16 mouse cellular contexts compared by ENCODE assay signal in the genomic region with DNA sequence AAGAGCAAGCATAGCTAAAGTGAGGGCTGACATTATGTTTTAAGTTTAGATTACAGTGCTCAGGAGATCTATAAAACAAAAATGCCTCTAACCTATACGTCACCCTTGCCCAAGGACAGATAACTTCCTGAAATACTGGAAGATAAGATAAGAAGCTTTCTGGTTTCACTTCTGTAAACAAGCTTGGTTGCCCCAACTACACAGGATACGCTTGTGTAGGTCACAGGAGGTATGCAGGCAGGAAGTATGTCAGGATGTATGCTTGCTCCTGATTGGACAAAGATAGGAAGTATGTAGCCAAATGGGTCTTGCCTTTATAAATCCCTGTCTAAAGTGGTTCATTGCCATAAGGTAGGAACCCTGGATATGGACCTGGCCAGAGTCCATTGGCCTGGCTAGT. TPM values are rescaled to one million over a fixed set of nuclear protein-coding genes. Genes with fewer than 3 reads are reported as not detected.
DNase-seq lines count a peak whose midpoint lies in the region; ATAC-seq and TF ChIP-seq lines count a peak whose summit lies in the region.
"Had no signal": no experiment of that assay in that cellular context is flagged by ENCODE, and none has a peak within 500 bp of the region (broad histone marks: within the 10 kb centered on the region; RNA-seq: fewer than 3 reads in every experiment).

No protein-coding gene starts in this region.

- TF ChIP-seq EP300 in lung, postnatal 0 days (IDR thresholded peaks at IDR 0.05) = peak; percentile 98

- no peak for TF ChIP-seq CTCF in lung, postnatal 0 days (IDR thresholded peaks at IDR 0.05)
- no peak for TF ChIP-seq CTCF in lung, adult 2 months (IDR thresholded peaks at IDR 0.05; ENCODE audit: insufficient read depth, low read length)

- H3K4me3 ChIP-seq in lung, postnatal 0 days (ENCODE audit: low read depth, low read length) = no peak overlapping the region
- H3K4me3 ChIP-seq in lung, adult 2 months (replicated peaks; ENCODE audit: extremely low read depth, low read depth, low read length) = no peak overlapping the region
- no peak overlapping the region for H3K4me3 ChIP-seq in liver, embryonic 15.5 days (replicated peaks)
- H3K4me3 ChIP-seq in stomach, embryonic 15.5 days (replicated peaks) = no peak overlapping the region
- H3K4me3 ChIP-seq: embryonic facial prominence, embryonic 13.5 days; forebrain, embryonic 15.5 days had no signal

- no peak overlapping the region for H3K4me2 ChIP-seq in lung, postnatal 0 days (replicated peaks; ENCODE audit: low read depth, low read length)
- no peak overlapping the region for H3K4me2 ChIP-seq in liver, embryonic 15.5 days
- H3K4me2 ChIP-seq in stomach, embryonic 15.5 days = no peak overlapping the region
- H3K4me2 ChIP-seq: embryonic facial prominence, embryonic 13.5 days; forebrain, embryonic 15.5 days had no signal

- no peaks in the 10 kb centered on the region for H3K36me3 ChIP-seq in lung, postnatal 0 days (ENCODE audit: insufficient read depth, low read length)
- no peaks in the 10 kb centered on the region for H3K36me3 ChIP-seq in liver, embryonic 15.5 days (replicated peaks)
- no peaks in the 10 kb centered on the region for H3K36me3 ChIP-seq in stomach, embryonic 15.5 days
- H3K36me3 ChIP-seq: embryonic facial prominence, embryonic 13.5 days; forebrain, embryonic 15.5 days had no signal

- ATAC-seq in lung, postnatal 0 days = peak; percentile 81
- peak; percentile 95 for ATAC-seq in common myeloid progenitor, adult 5-6 weeks (replicated peaks; ENCODE audit: low read depth, poor library complexity, severe bottlenecking)
- ATAC-seq in liver, embryonic 15.5 days (ENCODE audit: insufficient read depth) = 0 out of 2 replicates have a peak, but pooled peaks have one; percentile 49
- peak; percentile 53; the same call in 1 of the 2 replicates for ATAC-seq in stomach, embryonic 15.5 days (ENCODE audit: insufficient read depth, low FRiP score, low read depth)
- ATAC-seq: forebrain, embryonic 15.5 days; Patski had no signal

- peak; percentile 60 for DNase-seq in lung, postnatal 0 days (ENCODE audit: low spot score)
- DNase-seq in lung, adult 2 months = no peak
- no peak for DNase-seq in layer of hippocampus, postnatal 36 days
- no peak for DNase-seq in frontal cortex, postnatal 25 days (ENCODE audit: low spot score in 2 of 2)
- no peak for DNase-seq in left cerebral cortex, adult 11 months (ENCODE audit: low spot score)
- DNase-seq: adrenal gland, postnatal 36 days; cerebellum, adult 8-10 months; kidney, adult 2 months; layer of hippocampus, adult 9-11 months; thymus, postnatal 14 days had no signal

- no peak overlapping the region for H3K9ac ChIP-seq in lung, postnatal 0 days (replicated peaks; ENCODE audit: low read depth)
- H3K9ac ChIP-seq in liver, embryonic 15.5 days = no peak overlapping the region
- no peak overlapping the region for H3K9ac ChIP-seq in stomach, embryonic 15.5 days
- H3K9ac ChIP-seq: embryonic facial prominence, embryonic 13.5 days; forebrain, embryonic 15.5 days had no signal

- no peaks in the 10 kb centered on the region for H3K9me3 ChIP-seq in lung, postnatal 0 days (ENCODE audit: low read length)
- H3K9me3 ChIP-seq in liver, embryonic 15.5 days (replicated peaks) = no peaks in the 10 kb centered on the region
- no peaks in the 10 kb centered on the region for H3K9me3 ChIP-seq in stomach, embryonic 15.5 days
- H3K9me3 ChIP-seq: embryonic facial prominence, embryonic 13.5 days; forebrain, embryonic 15.5 days had no signal

- 23% methylated on average over 2 of the region's 2 CpGs for WGBS in lung, postnatal 0 days
- WGBS in lung, adult 2 months = 22% methylated on average over 2 of the region's 2 CpGs
- WGBS in liver, embryonic 15.5 days (ENCODE audit: insufficient replicate concordance) = 16% methylated on average over 2 of the region's 2 CpGs
- WGBS in stomach, embryonic 15.5 days = 34% methylated on average over 2 of the region's 2 CpGs

- no peaks in the 10 kb centered on the region for H3K27me3 ChIP-seq in lung, postnatal 0 days (replicated peaks; ENCODE audit: insufficient read depth, low read length)
- no peaks in the 10 kb centered on the region for H3K27me3 ChIP-seq in liver, embryonic 15.5 days
- H3K27me3 ChIP-seq in stomach, embryonic 15.5 days (replicated peaks) = no peaks in the 10 kb centered on the region
- H3K27me3 ChIP-seq: embryonic facial prominence, embryonic 13.5 days; forebrain, embryonic 15.5 days; Patski had no signal

- no peaks in the 10 kb centered on the region for H3K4me1 ChIP-seq in lung, postnatal 0 days (ENCODE audit: insufficient read depth, low read depth, low read length)
- peaks cover 3% of the 10 kb centered on the region for H3K4me1 ChIP-seq in lung, adult 2 months (ENCODE audit: control insufficient read depth, insufficient read depth, low read length)
- peaks cover 5% of the 10 kb centered on the region; the same call in 1 of the 2 replicates for H3K4me1 ChIP-seq in liver, embryonic 15.5 days (replicated peaks)
- no peaks in the 10 kb centered on the region for H3K4me1 ChIP-seq in stomach, embryonic 15.5 days
- H3K4me1 ChIP-seq: embryonic facial prominence, embryonic 13.5 days; forebrain, embryonic 15.5 days had no signal

- H3K27ac ChIP-seq in lung, postnatal 0 days (ENCODE audit: low read length) = peak overlapping the region; percentile 57
- H3K27ac ChIP-seq in liver, embryonic 15.5 days (replicated peaks) = no peak overlapping the region
- no peak overlapping the region for H3K27ac ChIP-seq in stomach, embryonic 15.5 days
- H3K27ac ChIP-seq: embryonic facial prominence, embryonic 13.5 days; forebrain, embryonic 15.5 days had no signal

- TF ChIP-seq POLR2A in lung, adult 2 months (IDR thresholded peaks at IDR 0.05; ENCODE audit: borderline replicate concordance, extremely low read depth, low read depth, low read length) = no peak

RNA-seq across cellular contexts. Expression of gene Ocln, which starts 23.4 kb away (rescaled TPM):
- polyA plus RNA-seq in lung, postnatal 0 days (2015; fragmentation: Nextera tagmentation; extraction: Ambion mirVana) = 71.0 and 76.9 TPM in 2 replicates
- 15.0 and 21.3 TPM in 2 replicates for polyA plus RNA-seq in lung, adult 2 months (2012; rRNA removed)
- total RNA-seq in common myeloid progenitor, adult 5-6 weeks (2017) = not detected in 2 replicates
- 10.0 and 10.9 TPM in 2 replicates for polyA plus RNA-seq in liver, embryonic 15.5 days (2015; fragmentation: Nextera tagmentation; extraction: Ambion mirVana)
- 58.9 and 70.3 TPM in 2 replicates for polyA plus RNA-seq in stomach, embryonic 15.5 days (2015; fragmentation: Nextera tagmentation; extraction: Ambion mirVana)
- 10 to 100 TPM; 13.1 to 13.4 TPM for total RNA-seq in layer of hippocampus, postnatal 36 days (2021)

RNA-seq across cellular contexts. Expression of gene Marveld2, which starts 40.8 kb away (rescaled TPM):
- 11.5 and 11.8 TPM in 2 replicates for polyA plus RNA-seq in lung, postnatal 0 days (2015; fragmentation: Nextera tagmentation; extraction: Ambion mirVana)
- polyA plus RNA-seq in lung, adult 2 months (2012; rRNA removed) = 8.2 and 11.4 TPM in 2 replicates
- 1.4 and 1.7 TPM in 2 replicates for total RNA-seq in common myeloid progenitor, adult 5-6 weeks (2017)
- polyA plus RNA-seq in liver, embryonic 15.5 days (2015; fragmentation: Nextera tagmentation; extraction: Ambion mirVana) = 7.3 and 8.8 TPM in 2 replicates
- polyA plus RNA-seq in stomach, embryonic 15.5 days (2015; fragmentation: Nextera tagmentation; extraction: Ambion mirVana) = 19.5 and 24.8 TPM in 2 replicates
- 1 to 10 TPM; 1.0 to 1.2 TPM for total RNA-seq in layer of hippocampus, postnatal 36 days (2021)
